Mouse (Mus musculus) ES-Bruce4 (cell line): ENCODE measurements around the gene Armc5. TPM values are rescaled to one million over a fixed set of nuclear protein-coding genes. Genes with fewer than 3 reads are reported as not detected.

Experiments used
- H3K27ac ChIP-seq: 2 replicates; pipeline ENCODE4 v1.5.1; 2012; ENCODE audit warnings: low read length, inconsistent platforms; ENCODE audit not compliant: insufficient read depth
- H3K27me3 ChIP-seq: 2 replicates; pipeline ENCODE4 v1.6.1; 2012; ENCODE audit warnings: mild to moderate bottlenecking, low read length, inconsistent platforms; ENCODE audit not compliant: control insufficient read depth, poor library complexity, insufficient read depth, severe bottlenecking
- H3K36me3 ChIP-seq: 2 replicates; pipeline ENCODE4 v1.6.1; 2012; ENCODE audit warnings: inconsistent platforms, mild to moderate bottlenecking, low read length, moderate library complexity; ENCODE audit not compliant: control insufficient read depth, poor library complexity, insufficient read depth, severe bottlenecking
- H3K4me1 ChIP-seq: one replicate; pipeline ENCODE4 v1.8.1; 2011; ENCODE audit warnings: low read length; ENCODE audit not compliant: control insufficient read depth, insufficient read depth
- H3K4me3 ChIP-seq: 2 replicates; pipeline ENCODE4 v1.5.1; 2011; ENCODE audit warnings: low read depth, mild to moderate bottlenecking, low read length
- H3K9ac ChIP-seq: 2 replicates; pipeline ENCODE4 v1.6.1; 2012; ENCODE audit warnings: low read depth, mild to moderate bottlenecking, inconsistent platforms; ENCODE audit not compliant: poor library complexity, severe bottlenecking
- H3K9me3 ChIP-seq: replicated peaks from 2 replicates; pipeline ENCODE4 v1.6.1; 2012; ENCODE audit warnings: mild to moderate bottlenecking, low read length, inconsistent platforms; ENCODE audit not compliant: control insufficient read depth, poor library complexity, insufficient read depth, severe bottlenecking
- CTCF ChIP-seq: IDR thresholded peaks from one replicate; pipeline ENCODE4 v1.8.1; 2011; ENCODE audit warnings: low read depth, low read length
- EP300 ChIP-seq: IDR thresholded peaks from 2 replicates; pipeline ENCODE4 v1.6.1; 2011; ENCODE audit warnings: low read depth, low read length; ENCODE audit not compliant: insufficient read depth
- POLR2A ChIP-seq: IDR thresholded peaks from one replicate; pipeline ENCODE4 v1.8.1; 2011; ENCODE audit warnings: low read length; ENCODE audit not compliant: insufficient read depth
- polyA plus RNA-seq: library from polyadenylated mRNA; stranded (reverse); fragments of >200 nt; gene quantifications from 2 replicates; pipeline ENCODE4 v1.2.4, GENCODE M21; 2011; ENCODE audit warnings: low read depth; ENCODE audit not compliant: missing spikeins, insufficient read depth, insufficient read length

The Armc5 gene
- polyA plus RNA-seq, 1 experiment, result 3.0 TPM

- no peak overlapping the region for H3K27ac ChIP-seq
- H3K4me3 ChIP-seq, result no peak overlapping the region
- H3K4me1 ChIP-seq, result no peaks in the 10 kb centered on the region
- no peak overlapping the region for H3K9ac ChIP-seq
- TF ChIP-seq POLR2A (no peak), CTCF (no peak), EP300 (no peak)
- peaks cover 3% of the 10 kb centered on the region; the same call in 1 of the 2 replicates for H3K36me3 ChIP-seq
- no peaks in the 10 kb centered on the region for H3K27me3 ChIP-seq
- no peaks in the 10 kb centered on the region for H3K9me3 ChIP-seq
Observed at GRCm38 (mm10) chr7:128271496-128271895, 34.4 kb downstream of the Armc5 start.

GRCm38 (mm10) chr7:128276051-128276450 is 38.9 kb downstream of the Armc5 start:
- no peak overlapping the region for H3K4me3 ChIP-seq
- no peaks in the 10 kb centered on the region for H3K4me1 ChIP-seq
- peaks cover 3% of the 10 kb centered on the region; the same call in 1 of the 2 replicates for H3K36me3 ChIP-seq
- H3K9ac ChIP-seq, result no peak overlapping the region
- H3K27ac ChIP-seq, result no peak overlapping the region
- H3K9me3 ChIP-seq, result no peaks in the 10 kb centered on the region
- no peaks in the 10 kb centered on the region for H3K27me3 ChIP-seq
- no peak for TF ChIP-seq POLR2A
- no peak for TF ChIP-seq CTCF
- no peak for TF ChIP-seq EP300

GRCm38 (mm10) chr7:128279750-128280149 is 42.6 kb downstream of the Armc5 start:
- no peak for TF ChIP-seq POLR2A
- TF ChIP-seq EP300, result no peak
- TF ChIP-seq CTCF, result no peak
- H3K36me3 ChIP-seq, result peaks cover 3% of the 10 kb centered on the region; the same call in 1 of the 2 replicates
- H3K4me3 ChIP-seq, result no peak overlapping the region
- no peak overlapping the region for H3K9ac ChIP-seq
- no peak overlapping the region for H3K27ac ChIP-seq
- no peaks in the 10 kb centered on the region for H3K4me1 ChIP-seq
- no peaks in the 10 kb centered on the region for H3K9me3 ChIP-seq
- H3K27me3 ChIP-seq, result no peaks in the 10 kb centered on the region

GRCm38 (mm10) chr7:128281765-128282164 is 44.6 kb downstream of the Armc5 start:
- Histone ChIP-seq H3K36me3 (no peaks in the 10 kb centered on the region), H3K4me1 (no peaks in the 10 kb centered on the region), H3K9ac (no peak overlapping the region), H3K27ac (no peak overlapping the region), H3K27me3 (no peaks in the 10 kb centered on the region), H3K9me3 (no peaks in the 10 kb centered on the region), H3K4me3 (no peak overlapping the region)
- no peak for TF ChIP-seq CTCF

- H3K27me3 ChIP-seq, result no peaks in the 10 kb centered on the region
- H3K4me1 ChIP-seq, result no peaks in the 10 kb centered on the region
- H3K27ac ChIP-seq, result no peak overlapping the region
- no peaks in the 10 kb centered on the region for H3K36me3 ChIP-seq
- TF ChIP-seq POLR2A (no peak), CTCF (no peak), EP300 (no peak)
- H3K9ac ChIP-seq, result no peak overlapping the region
- no peaks in the 10 kb centered on the region for H3K9me3 ChIP-seq
- H3K4me3 ChIP-seq, result no peak overlapping the region
Observed at GRCm38 (mm10) chr7:128282532-128283244, 45.5 kb downstream of the Armc5 start.

- Histone ChIP-seq H3K4me3 (no peak overlapping the region), H3K4me1 (no peaks in the 10 kb centered on the region), H3K27ac (no peak overlapping the region), H3K9ac (no peak overlapping the region), H3K27me3 (no peaks in the 10 kb centered on the region), H3K9me3 (no peaks in the 10 kb centered on the region), H3K36me3 (no peaks in the 10 kb centered on the region)
- TF ChIP-seq POLR2A, result no peak
- no peak for TF ChIP-seq CTCF
- TF ChIP-seq EP300, result no peak
Observed at GRCm38 (mm10) chr7:128284047-128284446, 46.9 kb downstream of the Armc5 start.
